Mouse (Mus musculus) inflammation-experienced regulatory T-cells, adult 16 weeks (primary cell): ENCODE data around the gene Cox4i2. TPM values are rescaled to one million over a fixed set of nuclear protein-coding genes. Genes with fewer than 3 reads are reported as not detected.

Experiments used
- polyA plus RNA-seq: library from polyadenylated mRNA; unstranded; fragments of 100-300 nt; shearing (Covaris generic); gene quantifications from one replicate; pipeline ENCODE4 v1.2.1, GENCODE M21; 2017

Gene Cox4i2
- 0.41 TPM for polyA plus RNA-seq

DNA sequence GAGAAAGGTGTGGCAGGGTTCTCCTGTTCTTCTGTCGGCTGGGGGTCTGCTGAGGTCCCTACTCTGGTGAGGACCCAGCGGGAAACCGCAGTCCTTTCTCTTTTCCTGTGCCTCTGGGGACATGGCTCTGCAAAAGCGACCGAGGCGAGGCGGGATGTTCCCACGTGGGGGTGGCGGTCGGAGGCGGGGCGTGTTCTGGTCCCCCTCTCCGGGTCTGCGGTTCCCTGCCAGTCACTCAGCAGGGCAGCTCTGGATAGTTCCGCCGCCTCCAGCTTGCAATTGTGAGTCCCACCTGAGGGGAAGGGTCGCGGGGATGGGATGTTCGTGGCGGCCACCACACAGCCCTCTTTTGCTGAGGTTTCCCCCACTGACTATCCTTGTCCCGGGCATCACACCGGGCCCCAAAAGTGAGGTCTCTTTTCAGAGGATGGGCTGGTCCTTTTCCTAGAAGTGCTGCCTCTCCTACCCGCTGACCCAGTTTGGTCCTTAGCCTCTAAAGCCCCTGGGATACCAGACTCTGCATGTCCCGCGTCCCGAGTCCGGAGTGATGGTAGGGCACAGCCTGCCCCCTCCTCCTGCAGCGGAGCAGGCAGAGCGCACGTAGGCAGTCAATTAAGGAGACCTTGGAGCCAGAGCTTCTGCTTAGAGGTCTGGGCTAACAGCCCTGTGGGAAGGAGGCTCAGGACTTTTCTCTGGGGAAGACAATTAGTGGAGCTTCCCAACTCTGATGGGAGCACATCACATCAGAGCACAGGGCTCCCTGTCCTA lies at the start of gene Cox4i2:
Gene Cox4i2, plus strand, starts transcription at position 230 of the 768 bp plus-strand sequence.

DNA sequence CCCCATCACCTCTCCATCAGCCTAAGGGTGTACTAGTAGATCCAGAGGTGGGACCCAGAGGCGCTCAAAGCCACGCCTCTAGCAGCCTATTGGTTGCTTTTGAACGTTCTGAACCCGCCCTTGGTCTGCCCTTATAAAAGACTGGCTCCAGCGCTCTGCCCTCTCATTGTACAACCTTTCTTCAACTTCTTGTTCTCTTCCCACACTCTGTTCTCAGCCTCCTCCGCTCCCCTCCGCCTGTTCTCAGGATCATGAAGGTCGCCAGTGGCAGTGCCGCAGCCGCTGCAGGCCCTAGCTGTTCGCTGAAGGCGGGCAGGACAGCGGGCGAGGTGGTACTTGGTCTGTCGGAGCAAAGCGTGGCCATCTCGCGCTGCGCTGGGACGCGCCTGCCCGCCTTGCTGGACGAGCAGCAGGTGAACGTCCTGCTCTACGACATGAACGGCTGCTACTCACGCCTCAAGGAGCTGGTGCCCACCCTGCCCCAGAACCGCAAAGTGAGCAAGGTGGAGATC lies 17.8 kb upstream of the Cox4i2 start, which contains the start of gene Id1:
Gene Id1, plus strand, starts transcription at position 162 of the 512 bp plus-strand sequence.

Other genes starting within 250 kb of the Cox4i2 start
- not detected for gene Defb26, start 242.5 kb upstream of the Cox4i2 start, polyA plus RNA-seq
- not detected for gene Defb28, start 235.9 kb upstream of the Cox4i2 start, polyA plus RNA-seq
- not detected for gene Defb29, start 214.1 kb upstream of the Cox4i2 start, polyA plus RNA-seq
- not detected for gene Gm17416, start 184.8 kb upstream of the Cox4i2 start, polyA plus RNA-seq
- gene Defb21, start 181.4 kb upstream of the Cox4i2 start, polyA plus RNA-seq, result not detected
- not detected for gene Defb19, start 173.9 kb upstream of the Cox4i2 start, polyA plus RNA-seq
- not detected for gene Defb45, start 154.8 kb upstream of the Cox4i2 start, polyA plus RNA-seq
- gene Defb36, start 149.8 kb upstream of the Cox4i2 start, polyA plus RNA-seq, result not detected
- gene Defb25, start 131.1 kb upstream of the Cox4i2 start, polyA plus RNA-seq, result not detected
- gene Rem1, start 127.2 kb upstream of the Cox4i2 start, polyA plus RNA-seq, result not detected
- 69.2 TPM for gene H13, start 84.7 kb upstream of the Cox4i2 start, polyA plus RNA-seq
- gene Mcts2, start 67.1 kb upstream of the Cox4i2 start, polyA plus RNA-seq, result 3.0 TPM
- not detected for gene Id1, start 17.9 kb upstream of the Cox4i2 start, polyA plus RNA-seq
- 76.0 TPM for gene Bcl2l1, start 77.6 kb downstream of the Cox4i2 start, polyA plus RNA-seq
- gene Tpx2, start 93.8 kb downstream of the Cox4i2 start, polyA plus RNA-seq, result 6.2 TPM
- not detected for gene Mylk2, start 157.2 kb downstream of the Cox4i2 start, polyA plus RNA-seq
- not detected for gene Foxs1, start 179.0 kb downstream of the Cox4i2 start, polyA plus RNA-seq
- not detected for gene Dusp15, start 197.5 kb downstream of the Cox4i2 start, polyA plus RNA-seq
- 1.0 TPM for gene Ttll9, start 208.3 kb downstream of the Cox4i2 start, polyA plus RNA-seq